Mouse (Mus musculus) CH12.LX (cell line): Measurements from ENCODE around the gene Best1. TPM values are rescaled to one million over a fixed set of nuclear protein-coding genes. Genes with fewer than 3 reads are reported as not detected.

Source experiments
- DNase-seq: peaks from one replicate; pipeline ENCODE4 v3.0.0-alpha.2; 2013; ENCODE audit errors: extremely low read depth
- H3K27ac ChIP-seq: 2 replicates; pipeline ENCODE4 v1.5.1; 2012; ENCODE audit warnings: low read depth, mild to moderate bottlenecking, control low read depth, moderate library complexity; ENCODE audit not compliant: insufficient read depth
- H3K27me3 ChIP-seq: replicated peaks from 2 replicates; pipeline ENCODE3; 2012; ENCODE audit warnings: inconsistent platforms
- H3K36me3 ChIP-seq, 2 experiments: replicated peaks in 1 of 2; 2 replicates each; pipeline versions ENCODE3 to v1.6.1; 2012; ENCODE audit warnings: inconsistent platforms in 1 of 2, low read length in 1 of 2, mild to moderate bottlenecking in 1 of 2, mixed read lengths in 1 of 2, moderate library complexity in 1 of 2; ENCODE audit not compliant: control insufficient read depth in 1 of 2, insufficient read depth in 1 of 2
- H3K4me1 ChIP-seq, 2 experiments: 2 replicates each; pipeline ENCODE4 v1.6.1; 2012; ENCODE audit warnings: inconsistent platforms in 1 of 2, moderate library complexity in 1 of 2; ENCODE audit not compliant: insufficient read depth in 2 of 2, control insufficient read depth in 1 of 2
- H3K4me2 ChIP-seq: 2 replicates; pipeline ENCODE4 v1.6.1; 2012; ENCODE audit warnings: low read depth, mild to moderate bottlenecking, control low read depth; ENCODE audit not compliant: poor library complexity, insufficient read depth, severe bottlenecking
- H3K4me3 ChIP-seq, 3 experiments: fragments of 150-350 bp in 1 of 3; sonication (generic) in 1 of 3; replicated peaks in 1 of 3; 2 replicates each; pipeline versions ENCODE3 to v1.5.1; 2011 to 2012; ENCODE audit warnings: low read depth in 2 of 3, low read length in 2 of 3, mild to moderate bottlenecking in 2 of 3, moderate library complexity in 2 of 3, control low read depth in 1 of 3, improper control_type of control experiment in 1 of 3, inconsistent platforms in 1 of 3, mixed read lengths in 1 of 3; ENCODE audit not compliant: poor library complexity in 1 of 3
- H3K79me2 ChIP-seq: replicated peaks from 2 replicates; pipeline ENCODE4 v1.6.1; 2012; ENCODE audit warnings: mild to moderate bottlenecking, moderate library complexity; ENCODE audit not compliant: control insufficient read depth, poor library complexity, insufficient read depth, severe bottlenecking; ENCODE audit errors: extremely low read depth
- H3K9ac ChIP-seq: 2 replicates; pipeline ENCODE4 v1.6.1; 2012; ENCODE audit warnings: low read depth, mild to moderate bottlenecking, control low read depth, moderate library complexity; ENCODE audit not compliant: insufficient read depth
- H3K9me3 ChIP-seq: replicated peaks from 2 replicates; pipeline ENCODE3; 2012; ENCODE audit warnings: low read length, inconsistent platforms, mixed read lengths
- BHLHE40 ChIP-seq: IDR thresholded peaks from 2 replicates; pipeline ENCODE4 v1.6.1; 2011; ENCODE audit warnings: mild to moderate bottlenecking, low read depth, low read length, improper control_type of control experiment
- CHD1 ChIP-seq: IDR thresholded peaks from 2 replicates; pipeline ENCODE4 v1.6.1; 2012; ENCODE audit warnings: low read depth, low read length, improper control_type of control experiment, inconsistent platforms
- CTCF ChIP-seq, 2 experiments: IDR thresholded peaks in 1 of 2; conservative IDR thresholded peaks in 1 of 2; 2 replicates each; pipeline ENCODE4 v1.5.1; 2011 to 2012; ENCODE audit warnings: low read depth in 2 of 2, low read length in 2 of 2, improper control_type of control experiment in 1 of 2, inconsistent platforms in 1 of 2, mild to moderate bottlenecking in 1 of 2, moderate library complexity in 1 of 2
- E2F4 ChIP-seq: IDR thresholded peaks from 2 replicates; pipeline ENCODE4 v1.6.1; 2011; ENCODE audit warnings: low read depth, low read length, improper control_type of control experiment; ENCODE audit not compliant: insufficient replicate concordance
- ELF1 ChIP-seq: IDR thresholded peaks from 2 replicates; pipeline ENCODE4 v1.6.1; 2014; ENCODE audit warnings: low read depth, mild to moderate bottlenecking, inconsistent platforms, low read length, improper control_type of control experiment
- ETS1 ChIP-seq: conservative IDR thresholded peaks from 2 replicates; pipeline ENCODE4 v1.6.1; 2012; ENCODE audit warnings: low read depth, mild to moderate bottlenecking, inconsistent platforms, low read length, improper control_type of control experiment, moderate library complexity
- HCFC1 ChIP-seq: IDR thresholded peaks from 2 replicates; pipeline ENCODE4 v1.6.1; 2012; ENCODE audit warnings: low read depth, mild to moderate bottlenecking, inconsistent platforms, low read length, improper control_type of control experiment
- IRF4 ChIP-seq: IDR thresholded peaks from 2 replicates; pipeline ENCODE4 v1.6.1; 2014; ENCODE audit warnings: low read depth, mild to moderate bottlenecking, inconsistent platforms, low read length, improper control_type of control experiment
- JUN ChIP-seq: IDR thresholded peaks from 2 replicates; pipeline ENCODE4 v1.6.1; 2011; ENCODE audit warnings: low read depth, mild to moderate bottlenecking, low read length, improper control_type of control experiment, moderate library complexity; ENCODE audit not compliant: insufficient read depth
- MAFK ChIP-seq: IDR thresholded peaks from 2 replicates; pipeline ENCODE4 v1.6.1; 2011; ENCODE audit warnings: low read length, improper control_type of control experiment; ENCODE audit not compliant: insufficient replicate concordance
- MAZ ChIP-seq: IDR thresholded peaks from 2 replicates; pipeline ENCODE4 v1.6.1; 2012; ENCODE audit warnings: low read depth, mild to moderate bottlenecking, inconsistent platforms, low read length, improper control_type of control experiment, moderate library complexity
- MEF2A ChIP-seq: IDR thresholded peaks from 2 replicates; pipeline ENCODE4 v1.6.1; 2014; ENCODE audit warnings: low read depth, mild to moderate bottlenecking, inconsistent platforms, low read length, improper control_type of control experiment, borderline replicate concordance
- MXI1 ChIP-seq: IDR thresholded peaks from 2 replicates; pipeline ENCODE4 v1.6.1; 2011; ENCODE audit warnings: mild to moderate bottlenecking, low read depth, low read length, improper control_type of control experiment
- MYC ChIP-seq: IDR thresholded peaks from 2 replicates; pipeline ENCODE4 v1.6.1; 2011; ENCODE audit warnings: low read depth, mild to moderate bottlenecking, improper control_type of control experiment, low read length
- NELFE ChIP-seq: IDR thresholded peaks from 2 replicates; pipeline ENCODE4 v1.6.1; 2011; ENCODE audit warnings: low read depth, low read length, improper control_type of control experiment
- NRF1 ChIP-seq: IDR thresholded peaks from 2 replicates; pipeline ENCODE4 v1.6.1; 2014; ENCODE audit warnings: low read depth, mild to moderate bottlenecking, inconsistent platforms, low read length, improper control_type of control experiment, moderate library complexity
- PAX5 ChIP-seq: IDR thresholded peaks from 2 replicates; pipeline ENCODE4 v1.6.1; 2012; ENCODE audit warnings: low read length, inconsistent platforms, mixed read lengths
- POLR2A ChIP-seq: IDR thresholded peaks from 2 replicates; pipeline ENCODE4 v1.6.1; 2011; ENCODE audit warnings: low read depth, mild to moderate bottlenecking, improper control_type of control experiment, low read length
- POLR2AphosphoS2 ChIP-seq: IDR thresholded peaks from 2 replicates; pipeline ENCODE4 v1.6.1; 2011; ENCODE audit warnings: low read depth, low read length, improper control_type of control experiment
- RAD21 ChIP-seq: IDR thresholded peaks from 2 replicates; pipeline ENCODE4 v1.6.1; 2011; ENCODE audit warnings: low read depth, mild to moderate bottlenecking, low read length, improper control_type of control experiment, moderate library complexity
- RCOR1 ChIP-seq: conservative IDR thresholded peaks from 2 replicates; pipeline ENCODE4 v1.6.1; 2012; ENCODE audit warnings: low read depth, mild to moderate bottlenecking, inconsistent platforms, low read length, improper control_type of control experiment
- SIN3A ChIP-seq: IDR thresholded peaks from 2 replicates; pipeline ENCODE4 v1.6.1; 2012; ENCODE audit warnings: low read length, improper control_type of control experiment, inconsistent platforms
- SMC3 ChIP-seq: IDR thresholded peaks from 2 replicates; pipeline ENCODE4 v1.6.1; 2011; ENCODE audit warnings: low read depth, low read length, improper control_type of control experiment
- TCF12 ChIP-seq: IDR thresholded peaks from 2 replicates; pipeline ENCODE4 v1.6.1; 2014; ENCODE audit warnings: low read depth, mild to moderate bottlenecking, inconsistent platforms, low read length, improper control_type of control experiment
- UBTF ChIP-seq: IDR thresholded peaks from 2 replicates; pipeline ENCODE4 v1.6.1; 2012; ENCODE audit warnings: low read depth, mild to moderate bottlenecking, inconsistent platforms, low read length, improper control_type of control experiment, moderate library complexity
- USF1 ChIP-seq: IDR thresholded peaks from 2 replicates; pipeline ENCODE4 v1.6.1; 2014; ENCODE audit warnings: low read depth, mild to moderate bottlenecking, inconsistent platforms, low read length, improper control_type of control experiment
- ZC3H11A ChIP-seq: IDR thresholded peaks from 2 replicates; pipeline ENCODE4 v1.6.1; 2012; ENCODE audit warnings: low read depth, mild to moderate bottlenecking, inconsistent platforms, low read length, improper control_type of control experiment
- ZNF384 ChIP-seq: IDR thresholded peaks from 2 replicates; pipeline ENCODE4 v1.6.1; 2012; ENCODE audit warnings: low read depth, low read length, improper control_type of control experiment, inconsistent platforms
- dilution Hi-C: fragments of 300-500 bp; cut with MboI; formaldehyde crosslinking; loops from 2 replicates; pipeline ENCODE4 v1.14.3; 2020; ENCODE audit warnings: low sequenced_read_pairs; ENCODE audit not compliant: extremely low pct_unique_long_range_greater_than_20kb, extremely low pct_ligation_motif_present
- in situ Hi-C: fragments of 300-500 bp; cut with MboI; formaldehyde crosslinking; loops from 3 replicates; pipeline ENCODE4 v1.14.3; 2019; ENCODE audit warnings: low sequenced_read_pairs, low pct_ligation_motif_present, low pct_unique_long_range_greater_than_20kb, mixed read lengths
- polyA plus RNA-seq: library from polyadenylated mRNA; unstranded; fragments of >175 nt; gene quantifications from 2 replicates; pipeline ENCODE4 v1.2.1, GENCODE M21; 2012; ENCODE audit warnings: low read depth; ENCODE audit not compliant: insufficient read length
- total RNA-seq, 2 experiments: library from RNA; depleted of rRNA; stranded (reverse); fragments of 300-350 nt in 1 of 2; fragments of >200 nt in 1 of 2; gene quantifications; 2 replicates each; pipeline ENCODE4 v1.2.3; 2012 to 2014

The Best1 gene
- total and polyA plus RNA-seq, 3 experiments = 0.13 TPM; not detected in 2

GRCm38 (mm10) chr19:9989884-9990256, 11.6 kb downstream of the Best1 start:
- H3K4me2 ChIP-seq = no peak overlapping the region
- dilution Hi-C loops = no loop called here
- no peak overlapping the region for H3K27ac ChIP-seq
- TF ChIP-seq BHLHE40 (no peak), PAX5 (no peak), RCOR1 (no peak), ZNF384 (no peak), SMC3 (no peak), ETS1 (no peak), JUN (no peak), SIN3A (no peak), MXI1 (no peak), ZC3H11A (no peak), MAZ (no peak), USF1 (no peak)
- H3K36me3 ChIP-seq = peaks cover 11 to 19% of the 10 kb centered on the region in 2 experiments
- H3K79me2 ChIP-seq = no peaks in the 10 kb centered on the region
- no peaks in the 10 kb centered on the region for H3K9me3 ChIP-seq
- no peaks in the 10 kb centered on the region for H3K27me3 ChIP-seq
- H3K9ac ChIP-seq = no peak overlapping the region
- peaks cover 10 to 56% of the 10 kb centered on the region in 2 experiments for H3K4me1 ChIP-seq
- in situ Hi-C loops = loop anchor here (5.0 kb wide), 1 partner anchor 42 kb away; no protein-coding TSS in a partner anchor
- DNase-seq = no peak
- H3K4me3 ChIP-seq = no peak overlapping the region

GRCm38 (mm10) chr19:9989171-9989883, 12.1 kb downstream of the Best1 start:
- DNase-seq = peak; percentile 46
- H3K9me3 ChIP-seq = no peaks in the 10 kb centered on the region
- TF ChIP-seq RCOR1 (no peak), HCFC1 (no peak), E2F4 (no peak), CTCF (conservative IDR thresholded peaks at IDR 0.05 in 1 of 2, IDR thresholded peaks at IDR 0.05 in 1 of 2; ENCODE audit: low read depth in 2 of 2, low read length in 2 of 2) (peak; percentile 81 to 86), POLR2AphosphoS2 (no peak), SMC3 (peak; percentile 81), BHLHE40 (no peak), IRF4 (no peak), RAD21 (peak; percentile 68), MAFK (no peak), MEF2A (no peak), UBTF (no peak), TCF12 (no peak), POLR2A (no peak), CHD1 (no peak), NRF1 (no peak), USF1 (no peak), MYC (no peak), ELF1 (no peak), NELFE (no peak)
- TF ChIP-seq, all 38 proteins: peak for 3
- peaks cover under 1% of the 10 kb centered on the region; the same call in 1 of the 2 replicates for H3K79me2 ChIP-seq
- H3K27me3 ChIP-seq = no peaks in the 10 kb centered on the region
- no peak overlapping the region for H3K4me3 ChIP-seq
- in situ Hi-C loops (no loop called here), dilution Hi-C loops (no loop called here)
- H3K9ac ChIP-seq = no peak overlapping the region
- H3K27ac ChIP-seq = no peak overlapping the region
- H3K36me3 ChIP-seq = peaks cover 17 to 24% of the 10 kb centered on the region in 2 experiments
- peaks cover 15 to 62% of the 10 kb centered on the region in 2 experiments for H3K4me1 ChIP-seq
- H3K4me2 ChIP-seq = no peak overlapping the region
